Mouse (Mus musculus): Measurements from ENCODE around the gene Dbx1. TPM values are rescaled to one million over a fixed set of nuclear protein-coding genes. Genes with fewer than 3 reads are reported as not detected.
A peak's percentile ranks its signal among the peaks of the same experiment; 100 is the strongest.

Gene Dbx1
- polyA plus RNA-seq, 1 experiment from 2014 or later = not detected

- 68% methylated on average over 3 of the region's 3 CpGs for WGBS
- no peak overlapping the region for H3K4me3 ChIP-seq (replicated peaks; ENCODE audit: low read depth, low read length)
- H3K36me3 ChIP-seq (ENCODE audit: insufficient read depth, low read length) = peaks cover 60% of the 10 kb centered on the region
- no peak for ATAC-seq (replicated peaks; ENCODE audit: low FRiP score, low read depth)
- no peak overlapping the region for H3K4me2 ChIP-seq (ENCODE audit: low read length)
- no peak for TF ChIP-seq CTCF (IDR thresholded peaks at IDR 0.05; ENCODE audit: low read depth)
- DNase-seq (ENCODE audit: low spot score) = no peak
- H3K4me1 ChIP-seq (replicated peaks; ENCODE audit: insufficient read depth, low read length) = no peaks in the 10 kb centered on the region
- H3K9me3 ChIP-seq (replicated peaks; ENCODE audit: low read length) = no peaks in the 10 kb centered on the region
- no peak overlapping the region for H3K27ac ChIP-seq
- no peaks in the 10 kb centered on the region for H3K27me3 ChIP-seq (ENCODE audit: insufficient read depth, low read length)
- no peak overlapping the region for H3K9ac ChIP-seq (ENCODE audit: low read depth, low read length)
These were observed 38.9 kb downstream of the Dbx1 start for GRCm38 (mm10) chr7:49597776-49598175.

DNA sequence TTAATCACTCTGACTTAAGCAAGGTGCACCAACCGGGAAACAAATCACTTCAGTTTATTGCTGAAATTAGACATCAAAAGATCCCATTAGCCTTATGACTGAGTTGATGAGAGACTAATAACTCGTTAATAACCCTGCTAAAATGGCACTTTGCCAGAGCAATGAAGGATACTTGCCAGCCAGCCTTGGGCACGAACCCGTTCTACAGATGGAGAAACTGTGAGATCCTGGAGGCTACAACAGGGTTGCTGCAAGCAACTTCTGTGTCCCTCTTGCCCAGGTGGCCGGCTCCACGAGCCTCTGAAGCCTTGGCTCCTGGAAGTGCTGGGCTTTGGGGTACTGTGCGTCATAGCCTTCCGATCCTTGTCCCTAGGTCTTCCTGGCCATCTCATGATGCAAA lies 47.0 kb downstream of the Dbx1 start:
- Histone ChIP-seq H3K9ac (ENCODE audit: low read depth, low read length) (no peak overlapping the region), H3K27ac (no peak overlapping the region), H3K4me3 (replicated peaks; ENCODE audit: low read depth, low read length) (no peak overlapping the region), H3K27me3 (ENCODE audit: insufficient read depth, low read length) (no peaks in the 10 kb centered on the region), H3K4me1 (replicated peaks; ENCODE audit: insufficient read depth, low read length) (no peaks in the 10 kb centered on the region), H3K9me3 (replicated peaks; ENCODE audit: low read length) (no peaks in the 10 kb centered on the region), H3K4me2 (ENCODE audit: low read length) (no peak overlapping the region), H3K36me3 (ENCODE audit: insufficient read depth, low read length) (peaks cover 60% of the 10 kb centered on the region)
- 79% methylated on average over 8 of the region's 8 CpGs for WGBS
- DNase-seq (ENCODE audit: low spot score) = no peak
- TF ChIP-seq CTCF (IDR thresholded peaks at IDR 0.05; ENCODE audit: low read depth) = no peak
- no peak for ATAC-seq (replicated peaks; ENCODE audit: low FRiP score, low read depth)

DNA sequence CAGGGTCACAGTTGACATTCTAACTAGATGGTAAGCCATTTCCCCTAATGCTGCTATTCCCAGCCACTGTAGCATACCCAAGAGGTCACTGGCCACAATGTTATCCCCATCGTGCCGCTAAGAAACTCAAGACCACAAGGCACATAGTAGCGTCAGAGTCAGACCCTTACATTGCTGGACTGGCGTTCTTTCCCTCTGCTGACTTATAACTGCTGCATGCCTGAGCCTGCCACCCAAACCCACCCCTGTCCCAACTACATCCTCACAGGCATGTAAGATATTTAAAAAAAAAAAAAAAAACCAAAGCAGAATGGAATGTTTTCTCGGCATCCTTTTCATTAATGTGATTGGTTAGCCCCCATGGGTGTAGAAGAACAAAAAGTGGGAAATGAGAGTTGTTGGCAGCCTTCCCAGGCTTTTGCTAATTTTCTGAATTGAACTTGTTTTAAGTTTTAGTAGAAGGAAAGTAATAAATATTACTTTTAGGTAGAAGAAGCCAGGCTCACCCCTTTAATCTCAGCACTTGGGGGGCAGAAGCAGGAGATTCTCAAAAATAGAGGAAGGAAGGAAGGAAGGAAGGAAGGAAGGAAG lies 50.0 kb downstream of the Dbx1 start:
- no peak for ATAC-seq (replicated peaks; ENCODE audit: low FRiP score, low read depth)

DNA sequence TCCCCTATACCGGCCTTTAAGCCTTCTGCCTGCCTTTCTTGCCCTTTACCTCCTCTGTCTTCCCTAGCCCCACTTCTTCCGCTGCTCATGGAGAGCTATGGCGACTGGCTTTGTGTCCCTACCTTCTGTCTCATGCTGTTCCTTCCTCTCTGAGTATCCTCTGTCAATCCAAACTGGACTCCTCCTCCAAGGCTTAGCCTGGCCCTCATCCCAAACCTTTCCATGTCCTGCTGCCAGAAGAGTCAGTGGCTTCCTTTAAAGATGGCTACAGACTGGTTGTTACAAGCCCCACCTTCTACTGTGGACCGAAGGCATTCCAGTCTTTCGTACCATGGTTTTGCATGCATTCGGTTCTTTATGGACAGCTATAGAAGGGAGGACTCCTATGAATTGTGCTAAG lies 53.5 kb downstream of the Dbx1 start:
- no peak for DNase-seq (ENCODE audit: low spot score)
- TF ChIP-seq CTCF (IDR thresholded peaks at IDR 0.05; ENCODE audit: low read depth) = no peak
- H3K9ac ChIP-seq (ENCODE audit: low read depth, low read length) = no peak overlapping the region
- no peaks in the 10 kb centered on the region for H3K9me3 ChIP-seq (replicated peaks; ENCODE audit: low read length)
- no peak overlapping the region for H3K27ac ChIP-seq
- no peaks in the 10 kb centered on the region for H3K27me3 ChIP-seq (ENCODE audit: insufficient read depth, low read length)
- H3K36me3 ChIP-seq (ENCODE audit: insufficient read depth, low read length) = peaks cover 64% of the 10 kb centered on the region
- no peak overlapping the region for H3K4me3 ChIP-seq (replicated peaks; ENCODE audit: low read depth, low read length)
- H3K4me2 ChIP-seq (ENCODE audit: low read length) = no peak overlapping the region
- 89% methylated on average over 6 of the region's 6 CpGs for WGBS
- H3K4me1 ChIP-seq (replicated peaks; ENCODE audit: insufficient read depth, low read length) = no peaks in the 10 kb centered on the region
- no peak for ATAC-seq (replicated peaks; ENCODE audit: low FRiP score, low read depth)

More for the DNA sequence above, 50.0 kb downstream of the Dbx1 start:
- no peaks in the 10 kb centered on the region for H3K27me3 ChIP-seq (ENCODE audit: insufficient read depth, low read length)
- no peaks in the 10 kb centered on the region for H3K4me1 ChIP-seq (replicated peaks; ENCODE audit: insufficient read depth, low read length)
- no peak overlapping the region for H3K27ac ChIP-seq
- H3K4me3 ChIP-seq (replicated peaks; ENCODE audit: low read depth, low read length) = no peak overlapping the region
- peak; percentile 56 for DNase-seq (ENCODE audit: low spot score)
- H3K4me2 ChIP-seq (ENCODE audit: low read length) = no peak overlapping the region
- 58% methylated on average over 5 of the region's 5 CpGs for WGBS
- H3K9ac ChIP-seq (ENCODE audit: low read depth, low read length) = no peak overlapping the region
- no peak for TF ChIP-seq CTCF (IDR thresholded peaks at IDR 0.05; ENCODE audit: low read depth)
- peaks cover 55% of the 10 kb centered on the region for H3K36me3 ChIP-seq (ENCODE audit: insufficient read depth, low read length)
- no peaks in the 10 kb centered on the region for H3K9me3 ChIP-seq (replicated peaks; ENCODE audit: low read length)

DNA sequence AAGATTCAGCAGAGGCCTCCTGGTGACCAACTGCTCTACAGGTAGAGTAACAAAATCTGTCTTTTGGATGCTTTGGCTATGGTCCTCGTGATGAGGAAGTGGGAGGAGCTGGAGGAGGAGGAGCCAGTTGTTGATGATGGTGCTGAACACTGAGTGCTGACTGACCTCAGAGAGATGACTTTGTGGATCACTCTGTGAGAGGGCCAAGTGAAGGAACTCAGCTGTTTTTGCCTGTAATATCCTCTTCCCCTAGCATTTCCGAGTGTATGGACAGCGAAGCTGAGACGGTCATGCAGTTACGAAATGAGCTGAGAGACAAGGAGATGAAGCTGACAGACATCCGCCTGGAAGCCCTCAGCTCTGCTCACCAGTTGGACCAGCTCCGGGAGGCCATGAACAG lies 54.1 kb downstream of the Dbx1 start:
- no peak for TF ChIP-seq CTCF (IDR thresholded peaks at IDR 0.05; ENCODE audit: low read depth)
- Histone ChIP-seq H3K4me2 (ENCODE audit: low read length) (no peak overlapping the region), H3K36me3 (ENCODE audit: insufficient read depth, low read length) (peaks cover 63% of the 10 kb centered on the region)

GRCm38 (mm10) chr7:49581951-49582350 lies 54.7 kb downstream of the Dbx1 start:
- no peak for DNase-seq (ENCODE audit: low spot score)
- H3K27ac ChIP-seq = no peak overlapping the region
- TF ChIP-seq CTCF (IDR thresholded peaks at IDR 0.05; ENCODE audit: low read depth) = no peak
- H3K27me3 ChIP-seq (ENCODE audit: insufficient read depth, low read length) = no peaks in the 10 kb centered on the region
- no peaks in the 10 kb centered on the region for H3K9me3 ChIP-seq (replicated peaks; ENCODE audit: low read length)
- H3K4me3 ChIP-seq (replicated peaks; ENCODE audit: low read depth, low read length) = no peak overlapping the region
- no peak overlapping the region for H3K9ac ChIP-seq (ENCODE audit: low read depth, low read length)
- 86% methylated on average over 2 of the region's 2 CpGs for WGBS
- H3K4me2 ChIP-seq (ENCODE audit: low read length) = no peak overlapping the region
- no peaks in the 10 kb centered on the region for H3K4me1 ChIP-seq (replicated peaks; ENCODE audit: insufficient read depth, low read length)
- ATAC-seq (replicated peaks; ENCODE audit: low FRiP score, low read depth) = no peak
- peaks cover 64% of the 10 kb centered on the region for H3K36me3 ChIP-seq (ENCODE audit: insufficient read depth, low read length)

More for the DNA sequence above, 54.1 kb downstream of the Dbx1 start:
- H3K4me1 ChIP-seq (replicated peaks; ENCODE audit: insufficient read depth, low read length) = no peaks in the 10 kb centered on the region
- no peaks in the 10 kb centered on the region for H3K9me3 ChIP-seq (replicated peaks; ENCODE audit: low read length)
- ATAC-seq (replicated peaks; ENCODE audit: low FRiP score, low read depth) (no peak; the same call in 1 of the 2 replicates), DNase-seq (ENCODE audit: low spot score) (peak; percentile 39)
- H3K27ac ChIP-seq = no peak overlapping the region
- no peak overlapping the region for H3K4me3 ChIP-seq (replicated peaks; ENCODE audit: low read depth, low read length)
- no peak overlapping the region for H3K9ac ChIP-seq (ENCODE audit: low read depth, low read length)
- no peaks in the 10 kb centered on the region for H3K27me3 ChIP-seq (ENCODE audit: insufficient read depth, low read length)
- 78% methylated on average over 7 of the region's 7 CpGs for WGBS

Other genes starting within 250 kb of the Dbx1 start
- 11.3 and 12.6 TPM in 2 replicates for gene Htatip2, start 122.3 kb upstream of the Dbx1 start, polyA plus RNA-seq (2015; fragmentation: Nextera tagmentation; extraction: Ambion mirVana)
- 50.7 and 52.3 TPM in 2 replicates for gene Prmt3, start 141.5 kb upstream of the Dbx1 start, polyA plus RNA-seq (2015; fragmentation: Nextera tagmentation; extraction: Ambion mirVana)